12 mouse cellular contexts compared by ENCODE assay signal in genomic region chr9:47384185-47384854, GRCm38 (mm10).
DNase-seq lines count a peak whose midpoint lies in the region; ATAC-seq and TF ChIP-seq lines count a peak whose summit lies in the region.
"Had no signal": no experiment of that assay in that cellular context is flagged by ENCODE, and none has a peak within 500 bp of the region (broad histone marks: within the 10 kb centered on the region; RNA-seq: fewer than 3 reads in every experiment).

No protein-coding gene starts in this region.

- no peak overlapping the region for H3K4me3 ChIP-seq in forebrain, embryonic 16.5 days (replicated peaks; ENCODE audit: low read length)
- H3K4me3 ChIP-seq in midbrain, embryonic 14.5 days (replicated peaks; ENCODE audit: low read depth, low read length): no peak overlapping the region

- WGBS in forebrain, embryonic 16.5 days: 31% methylated on average over 4 of the region's 4 CpGs
- WGBS in midbrain, embryonic 14.5 days: 35% methylated on average over 4 of the region's 4 CpGs

- H3K4me2 ChIP-seq in forebrain, embryonic 16.5 days (ENCODE audit: low read length): no peak overlapping the region
- no peak overlapping the region for H3K4me2 ChIP-seq in midbrain, embryonic 14.5 days (ENCODE audit: low read length)

- peaks cover 20% of the 10 kb centered on the region for H3K4me1 ChIP-seq in forebrain, embryonic 16.5 days (replicated peaks; ENCODE audit: control insufficient read depth, insufficient read depth, low read length)
- H3K4me1 ChIP-seq in midbrain, embryonic 14.5 days (ENCODE audit: control insufficient read depth, insufficient read depth, low read length): peaks cover 13% of the 10 kb centered on the region

- ATAC-seq in forebrain, embryonic 16.5 days: peak; percentile 61; the same call in 1 of the 2 replicates
- ATAC-seq in midbrain, embryonic 14.5 days (ENCODE audit: low FRiP score, low TSS enrichment): no peak
- ATAC-seq: activated CD4-positive, CD25-positive, alpha-beta regulatory T cell, adult 4 months had no signal

- no peaks in the 10 kb centered on the region for H3K9me3 ChIP-seq in forebrain, embryonic 16.5 days (ENCODE audit: control insufficient read depth, low read length)
- H3K9me3 ChIP-seq in midbrain, embryonic 14.5 days (ENCODE audit: control insufficient read depth, low read length): no peaks in the 10 kb centered on the region

- no peaks in the 10 kb centered on the region for H3K27me3 ChIP-seq in forebrain, embryonic 16.5 days (replicated peaks; ENCODE audit: control insufficient read depth, insufficient read depth, low read length)
- H3K27me3 ChIP-seq in midbrain, embryonic 14.5 days (ENCODE audit: control insufficient read depth, insufficient read depth, low read length): no peaks in the 10 kb centered on the region
- H3K27me3 ChIP-seq: CH12.LX had no signal

- H3K27ac ChIP-seq in forebrain, embryonic 16.5 days (ENCODE audit: low read length): no peak overlapping the region
- no peak overlapping the region for H3K27ac ChIP-seq in midbrain, embryonic 14.5 days (replicated peaks; ENCODE audit: low read depth, low read length)

- no peak for TF ChIP-seq CTCF in brain, embryonic 14.5 days (IDR thresholded peaks at IDR 0.05; ENCODE audit: borderline replicate concordance, extremely low read depth, insufficient read depth, insufficient read length)

- H3K36me3 ChIP-seq in forebrain, embryonic 16.5 days (ENCODE audit: control insufficient read depth, insufficient read depth): no peaks in the 10 kb centered on the region
- no peaks in the 10 kb centered on the region for H3K36me3 ChIP-seq in midbrain, embryonic 14.5 days (ENCODE audit: control insufficient read depth, insufficient read depth, low read length)

- no peak for TF ChIP-seq POLR2A in brain, embryonic 14.5 days (IDR thresholded peaks at IDR 0.05; ENCODE audit: borderline replicate concordance, extremely low read depth, insufficient read depth, insufficient read length, poor library complexity, severe bottlenecking)

- H3K9ac ChIP-seq in forebrain, embryonic 16.5 days (replicated peaks; ENCODE audit: low read depth, low read length): no peak overlapping the region
- H3K9ac ChIP-seq in midbrain, embryonic 14.5 days (replicated peaks; ENCODE audit: low read length): no peak overlapping the region

- DNase-seq in kidney, postnatal 14 days: peak; percentile 11
- DNase-seq in kidney, adult 18-20 months: no peak
- peak; percentile 79 for DNase-seq in brain, embryonic 14.5 days (ENCODE audit: low read depth)
- peak; percentile 55 for DNase-seq in midbrain, embryonic 14.5 days
- no peak for DNase-seq in spleen, postnatal 36 days (ENCODE audit: low spot score in 2 of 2)
- DNase-seq in right cerebral cortex, adult 2 months (ENCODE audit: low spot score in 2 of 2): no peak
- DNase-seq in cerebellum, postnatal 25 days: no peak
- DNase-seq: cerebellum, adult 9-10 months; right cerebral cortex, postnatal 14 days had no signal

Comparison
In these comparisons a context has a peak if more than half of its experiments do, and no peak if none do; other contexts are left out.
1. DNase-seq: peak in kidney, postnatal 14 days (single experiment), brain, embryonic 14.5 days (single experiment) and midbrain, embryonic 14.5 days (single experiment); none in kidney, adult 18-20 months (single experiment), spleen, postnatal 36 days (0 of 2), right cerebral cortex, adult 2 months (0 of 2) and cerebellum, postnatal 25 days (0 of 2).